Mouse (Mus musculus) heart, postnatal 36 days (tissue): ENCODE data around the gene Fbxw8. TPM values are rescaled to one million over a fixed set of nuclear protein-coding genes. Genes with fewer than 3 reads are reported as not detected.

Source experiments
- DNase-seq, 2 experiments: peaks; one replicate each; pipeline ENCODE4 v3.0.0; 2021 to 2022
- intact Hi-C: fragments of 180-260 bp; cut with DNase I; formaldehyde crosslinking; loops from one replicate; pipeline ENCODE4 v1.15.1; 2025
- total RNA-seq, 2 experiments: library from RNA; stranded (reverse); gene quantifications; 2 replicates each; pipeline ENCODE4 v1.2.3; 2021

Gene Fbxw8
- total RNA-seq, 2 experiments from 2014 or later: 39.0 to 42.7 TPM

DNA sequence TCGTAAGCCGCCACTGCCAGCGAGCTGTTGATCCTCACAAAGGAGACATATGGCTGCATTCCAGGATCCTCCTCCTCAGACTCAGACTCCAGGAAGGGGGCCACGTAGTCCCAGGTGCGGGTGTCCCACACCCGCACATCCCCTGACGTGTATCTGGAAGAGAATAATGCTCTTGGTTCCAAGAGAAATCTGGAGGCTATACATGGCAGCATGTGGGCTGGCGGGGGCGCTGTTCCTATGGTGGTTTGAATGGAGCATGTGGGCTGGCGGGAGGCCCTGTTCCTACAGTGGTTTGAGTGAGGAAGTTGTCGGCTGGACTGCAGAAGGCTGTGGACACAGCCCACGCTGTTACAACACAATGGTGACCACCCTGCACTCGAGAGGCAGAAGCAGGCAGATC, 41.6 kb downstream of the Fbxw8 start:
- DNase-seq: no peak
- intact Hi-C loops: no loop called here

DNA sequence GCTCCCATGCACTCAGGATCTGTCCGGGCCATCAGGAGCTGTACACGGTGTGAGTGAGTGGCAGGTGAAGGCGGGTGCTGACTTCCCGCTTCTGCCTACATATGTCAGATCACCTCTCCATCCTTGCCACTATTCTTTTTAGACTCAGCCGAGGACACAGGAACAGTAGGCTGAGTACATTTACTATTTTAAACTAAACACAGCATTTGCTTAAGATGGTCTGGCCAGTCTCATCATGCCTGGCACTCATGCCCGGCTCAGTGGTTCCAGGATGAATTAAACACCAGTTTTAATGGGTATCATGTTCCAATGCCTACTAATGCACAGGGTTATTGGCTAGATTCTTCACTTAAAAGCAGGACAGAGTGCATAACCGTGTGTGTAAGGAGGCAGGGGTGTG, 42.2 kb downstream of the Fbxw8 start:
- intact Hi-C loops: no loop called here
- DNase-seq: no peak

DNA sequence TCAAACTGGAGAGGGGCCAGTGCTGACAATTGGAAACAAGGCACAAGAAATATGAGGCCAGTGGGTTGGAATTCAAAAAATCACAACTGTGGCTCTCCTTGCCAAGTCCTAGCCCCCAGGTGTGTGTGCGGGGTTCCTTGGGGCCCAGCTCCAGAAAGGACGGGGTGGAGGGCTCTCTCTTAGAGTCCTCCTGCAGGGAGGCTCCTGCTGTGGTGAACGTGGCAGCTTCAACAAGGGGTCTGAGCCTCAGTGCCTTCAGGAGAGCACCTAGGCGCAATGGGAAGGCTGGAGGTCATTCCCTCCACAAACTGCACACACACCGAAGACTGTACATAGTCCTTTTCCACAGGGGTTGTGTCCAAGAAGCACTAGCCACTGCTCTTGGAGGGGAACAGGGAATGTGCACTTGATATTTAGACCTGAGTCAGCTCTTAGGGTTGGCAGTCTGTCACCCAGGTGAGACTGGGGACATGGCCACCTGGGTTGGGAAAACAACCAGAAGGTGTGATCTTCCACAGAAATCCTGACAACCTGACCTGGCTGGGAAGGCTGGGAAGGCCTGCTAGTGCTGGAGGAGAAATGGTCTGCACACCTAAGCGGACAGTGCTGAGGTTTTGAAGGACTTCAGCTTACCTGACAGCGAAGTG, 46.3 kb downstream of the Fbxw8 start:
- no peak for DNase-seq
- intact Hi-C loops: no loop called here

DNA sequence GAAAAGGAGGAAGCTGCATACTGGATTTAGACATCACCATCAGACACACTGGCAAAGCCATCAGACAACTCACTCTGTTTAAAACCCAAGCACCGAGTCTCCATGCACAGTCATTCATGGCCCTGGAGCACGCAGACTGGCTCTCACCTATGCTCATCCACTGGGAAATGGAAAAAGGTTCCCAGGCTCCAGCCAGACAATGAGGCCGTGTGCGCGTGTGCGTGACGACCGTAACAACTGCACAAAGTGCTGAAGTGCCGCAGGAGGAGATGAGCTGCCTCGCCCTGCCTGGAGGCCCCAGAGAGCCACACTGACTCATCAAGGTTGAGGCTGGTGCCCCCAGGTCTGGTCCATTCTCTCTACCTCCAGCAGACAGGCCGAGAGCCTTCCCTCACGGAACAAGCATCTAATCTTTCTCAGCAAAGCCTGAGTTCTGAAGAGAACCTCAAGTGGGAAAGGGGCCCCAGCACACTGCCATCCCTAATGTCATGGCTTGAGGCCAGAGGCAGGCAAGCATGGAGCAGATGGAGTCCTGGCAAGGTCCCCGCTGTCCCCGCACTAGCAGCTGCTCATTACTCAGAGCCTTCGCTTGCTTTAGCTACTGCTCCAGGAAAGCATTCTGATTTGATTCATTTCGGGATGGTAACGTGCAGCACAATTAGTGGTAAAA, 47.0 kb downstream of the Fbxw8 start:
- DNase-seq: no peak
- intact Hi-C loops: no loop called here

- intact Hi-C loops: no loop called here
- DNase-seq: no peak
Measured at GRCm38 (mm10) chr5:118106667-118107066, 48.6 kb downstream of the Fbxw8 start.

- intact Hi-C loops: no loop called here
Measured at GRCm38 (mm10) chr5:118105536-118105935, 49.7 kb downstream of the Fbxw8 start.

DNA sequence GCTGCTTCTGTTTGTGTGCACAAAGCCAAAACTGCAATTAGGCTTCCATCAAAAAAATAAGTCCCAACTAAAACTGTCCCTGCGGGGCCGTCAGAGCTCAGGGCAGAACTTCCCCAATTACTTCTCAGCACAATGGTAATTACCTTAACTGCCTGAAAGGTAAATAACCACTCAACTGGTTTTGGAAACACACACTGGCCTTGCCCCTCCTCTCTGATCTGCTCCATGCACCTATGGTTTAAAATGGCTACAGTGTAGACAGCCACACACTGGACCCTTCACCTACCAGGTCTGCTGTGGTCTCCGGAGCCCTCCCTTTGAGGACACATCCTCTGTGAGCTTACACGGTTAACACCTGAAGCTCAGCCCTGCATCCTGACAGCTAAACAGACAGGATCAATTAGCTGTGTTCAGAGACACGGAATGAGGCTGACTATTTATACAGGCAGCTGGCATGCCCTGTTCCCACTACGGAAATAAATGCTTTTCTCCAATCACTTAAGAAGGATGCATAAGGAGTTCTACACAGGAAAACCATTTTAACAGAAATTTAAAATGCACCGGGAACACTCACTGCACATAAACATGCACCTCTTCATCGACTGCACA, 55.3 kb downstream of the Fbxw8 start:
- intact Hi-C loops: no loop called here
- DNase-seq: no peak

More at GRCm38 (mm10) chr5:118105536-118105935, 49.7 kb downstream of the Fbxw8 start:
- DNase-seq: no peak

- intact Hi-C loops: no loop called here
- DNase-seq: no peak
Measured at GRCm38 (mm10) chr5:118099069-118099869, 56.0 kb downstream of the Fbxw8 start.

DNA sequence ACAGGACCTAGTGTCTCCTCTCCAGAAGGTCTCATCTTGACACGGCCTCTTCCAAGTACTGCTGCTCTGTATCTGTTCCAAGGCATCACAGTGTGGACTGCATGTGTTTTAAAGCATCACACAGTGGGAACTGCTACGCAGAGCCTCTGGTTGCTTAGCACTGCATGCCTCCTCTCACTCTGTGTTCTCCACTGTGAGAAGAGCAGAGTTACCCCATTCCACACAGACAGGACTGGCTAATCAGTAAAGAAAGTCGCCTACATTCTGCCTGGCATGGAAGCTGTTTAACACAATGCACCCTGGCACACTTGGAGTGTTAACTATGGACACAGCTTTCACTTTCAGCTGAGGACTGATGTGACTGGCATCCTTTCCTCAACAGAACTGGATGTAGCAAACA, 58.9 kb downstream of the Fbxw8 start:
- intact Hi-C loops: no loop called here
- no peak for DNase-seq

- intact Hi-C loops: no loop called here
- no peak for DNase-seq
Measured at GRCm38 (mm10) chr5:118095849-118096248, 59.4 kb downstream of the Fbxw8 start.

GRCm38 (mm10) chr5:118095433-118095832, 59.8 kb downstream of the Fbxw8 start:
- intact Hi-C loops: no loop called here
- DNase-seq: no peak

GRCm38 (mm10) chr5:118093321-118094035, 61.8 kb downstream of the Fbxw8 start:
- no peak for DNase-seq
- intact Hi-C loops: no loop called here

GRCm38 (mm10) chr5:118090837-118091236, 64.4 kb downstream of the Fbxw8 start:
- peak in 1 of 2 experiments; percentile 62 for DNase-seq
- intact Hi-C loops: no loop called here

DNA sequence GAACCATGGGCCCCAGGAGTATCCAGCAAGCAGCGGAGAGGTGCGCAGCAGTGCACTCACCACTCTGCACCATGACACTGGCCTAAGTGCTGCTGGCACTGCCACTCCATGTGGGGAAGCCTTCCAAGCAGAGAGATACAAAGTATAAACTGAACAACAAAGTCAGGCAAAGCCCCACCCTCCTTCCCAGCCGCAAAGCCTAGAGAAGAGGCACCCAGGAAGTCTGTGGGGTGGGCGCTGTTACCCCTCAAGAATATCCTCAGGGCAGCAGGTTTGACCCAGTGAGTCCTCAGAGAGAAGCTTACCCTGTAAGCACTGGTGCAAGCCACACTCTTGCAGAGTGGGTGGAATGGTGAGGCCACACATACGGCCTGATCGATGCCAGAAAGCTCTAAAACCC, 65.2 kb downstream of the Fbxw8 start:
- no peak for DNase-seq
- intact Hi-C loops: no loop called here

DNA sequence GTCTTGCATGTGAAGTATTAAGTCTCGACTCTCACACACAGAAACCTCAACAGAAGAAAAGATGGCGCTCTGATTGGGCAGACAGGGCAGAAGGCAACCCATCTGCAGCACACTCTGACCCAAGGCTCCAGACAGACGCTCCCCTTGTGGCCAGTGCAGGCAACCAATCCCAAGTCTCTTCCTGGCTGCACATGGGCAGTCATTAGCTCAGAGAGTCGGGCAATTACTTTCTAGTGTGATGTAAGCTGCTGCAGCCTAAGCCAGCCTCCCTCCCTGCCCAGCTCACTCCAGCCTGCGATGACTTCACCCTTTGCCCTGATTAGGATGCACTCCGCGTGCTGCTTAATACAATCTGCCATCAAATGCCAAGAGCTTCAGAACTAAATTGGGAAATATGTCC, 66.2 kb downstream of the Fbxw8 start:
- intact Hi-C loops: no loop called here
- DNase-seq: peak in 1 of 2 experiments; percentile 46

- intact Hi-C loops: no loop called here
- no peak for DNase-seq
Measured at GRCm38 (mm10) chr5:118086956-118087355, 68.3 kb downstream of the Fbxw8 start.

DNA sequence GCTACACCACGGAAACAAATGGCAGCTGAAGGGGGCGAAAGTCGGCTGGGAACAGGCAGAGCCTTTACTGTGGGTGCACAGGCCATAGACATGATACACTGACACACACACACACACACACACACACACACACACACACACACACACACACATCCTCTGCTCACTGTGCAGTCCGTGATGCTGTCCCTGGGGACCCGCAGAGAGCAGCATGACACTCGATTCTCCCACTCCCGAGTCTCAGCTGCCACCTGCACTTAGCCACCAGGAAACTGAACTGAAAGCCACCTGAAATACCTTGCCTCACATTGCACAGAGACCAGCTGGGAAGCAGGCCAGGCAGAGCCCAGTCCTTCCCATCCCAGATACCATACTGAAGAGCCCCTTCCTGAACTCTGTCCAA, 70.0 kb downstream of the Fbxw8 start:
- DNase-seq: no peak
- intact Hi-C loops: no loop called here

DNA sequence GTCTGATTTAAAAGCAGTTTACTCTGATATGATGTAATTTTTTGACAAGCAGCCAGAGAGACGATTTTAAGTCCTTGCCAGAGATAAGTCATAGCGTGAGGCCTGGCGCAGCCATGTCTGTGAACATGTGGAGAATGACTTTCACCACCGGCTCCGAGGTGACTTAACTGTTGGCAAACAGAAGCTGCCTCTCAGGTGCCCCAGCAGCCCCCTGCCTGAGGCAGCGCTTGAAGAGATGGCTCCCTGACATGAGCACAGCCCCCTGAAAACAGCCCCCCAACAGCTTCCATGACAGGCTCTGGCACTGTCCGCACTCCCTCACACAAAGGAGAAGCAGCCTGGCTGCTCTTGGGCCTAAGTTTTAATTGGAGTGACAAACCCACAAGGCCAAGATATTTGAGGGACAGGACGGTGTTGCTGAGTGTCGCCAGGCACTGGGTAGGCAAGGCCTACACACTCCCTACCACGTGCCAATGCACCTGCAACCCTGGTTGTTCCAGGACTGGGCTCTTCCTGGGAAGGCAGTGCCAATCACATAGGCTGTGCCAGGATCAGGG, 71.0 kb downstream of the Fbxw8 start:
- DNase-seq: no peak
- intact Hi-C loops: no loop called here

DNA sequence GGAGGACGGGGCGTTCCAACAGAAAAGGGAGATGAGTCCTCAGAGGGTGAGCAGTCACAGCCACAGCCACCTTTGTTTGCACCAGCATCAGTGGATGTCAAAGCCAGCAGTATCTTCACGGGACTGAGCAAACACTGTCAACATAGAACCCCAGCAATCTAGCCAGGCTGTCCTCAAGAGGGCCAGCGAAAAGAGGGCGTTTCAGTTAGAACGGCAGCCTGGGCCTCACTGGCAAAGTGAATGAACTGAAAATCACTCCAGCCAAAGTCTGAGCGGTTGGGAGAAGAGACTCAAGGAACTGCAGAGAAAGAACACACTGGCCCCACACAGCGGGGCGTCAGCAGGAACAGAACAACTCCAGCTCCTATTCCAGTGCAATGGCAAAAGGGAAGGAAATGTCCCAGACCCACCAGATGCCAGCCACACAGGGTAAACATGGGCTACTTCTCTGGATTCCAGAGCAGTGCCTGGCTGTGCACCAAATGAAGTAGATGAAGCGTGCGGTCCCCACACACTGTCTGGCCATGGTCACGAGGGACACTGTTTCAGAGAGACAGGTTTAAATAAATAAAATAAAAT, 72.1 kb downstream of the Fbxw8 start:
- intact Hi-C loops: no loop called here
- DNase-seq: no peak

GRCm38 (mm10) chr5:118081996-118082395, 73.3 kb downstream of the Fbxw8 start:
- DNase-seq: no peak
- intact Hi-C loops: no loop called here
